Comparison of ENCODE assay signal across 27 mouse cellular contexts in genomic region chr6:71728306-71728705, GRCm38 (mm10). TPM values are rescaled to one million over a fixed set of nuclear protein-coding genes. Genes with fewer than 3 reads are reported as not detected.
DNase-seq lines count a peak whose midpoint lies in the region; ATAC-seq lines count a peak whose summit lies in the region.
"Had no signal": no experiment of that assay in that cellular context is flagged by ENCODE, and none has a peak within 500 bp of the region (broad histone marks: within the 10 kb centered on the region; RNA-seq: fewer than 3 reads in every experiment).

No protein-coding gene starts in this region.

- H3K27ac ChIP-seq in midbrain, embryonic 11.5 days (ENCODE audit: low read depth, low read length), result no peak overlapping the region
- H3K27ac ChIP-seq in midbrain, embryonic 10.5 days (replicated peaks), result no peak overlapping the region
- H3K27ac ChIP-seq in lung, embryonic 16.5 days (ENCODE audit: low read length), result no peak overlapping the region
- H3K27ac ChIP-seq: embryonic facial prominence, embryonic 13.5 days; heart, embryonic 13.5 days; hindbrain, embryonic 12.5 days; kidney, embryonic 15.5 days; layer of hippocampus, adult 2 months; liver, embryonic 13.5 days; lung, embryonic 15.5 days; stomach, embryonic 15.5 days had no signal

- WGBS in midbrain, embryonic 11.5 days, result 86% methylated on average over 3 of the region's 3 CpGs
- 93% methylated on average over 3 of the region's 3 CpGs for WGBS in midbrain, embryonic 10.5 days
- 48% methylated on average over 3 of the region's 3 CpGs for WGBS in lung, embryonic 16.5 days

- H3K4me1 ChIP-seq in midbrain, embryonic 11.5 days (ENCODE audit: control insufficient read depth, insufficient read depth, low read length), result no peaks in the 10 kb centered on the region
- H3K4me1 ChIP-seq in midbrain, embryonic 10.5 days, result peaks cover 9% of the 10 kb centered on the region
- peaks cover 2% of the 10 kb centered on the region; the same call in 1 of the 2 replicates for H3K4me1 ChIP-seq in lung, embryonic 16.5 days (replicated peaks; ENCODE audit: control insufficient read depth, insufficient read depth, low read length)
- H3K4me1 ChIP-seq: kidney, embryonic 15.5 days; liver, embryonic 13.5 days; lung, embryonic 15.5 days; stomach, embryonic 15.5 days had no signal

- no peaks in the 10 kb centered on the region for H3K9me3 ChIP-seq in midbrain, embryonic 11.5 days (ENCODE audit: control insufficient read depth, low read length)
- H3K9me3 ChIP-seq in midbrain, embryonic 10.5 days (replicated peaks), result no peaks in the 10 kb centered on the region
- no peaks in the 10 kb centered on the region for H3K9me3 ChIP-seq in lung, embryonic 16.5 days (ENCODE audit: control insufficient read depth, low read length)
- H3K9me3 ChIP-seq: embryonic facial prominence, embryonic 13.5 days; heart, embryonic 13.5 days; hindbrain, embryonic 12.5 days; kidney, embryonic 15.5 days; liver, embryonic 13.5 days; lung, embryonic 15.5 days; megakaryocyte, embryonic 14.5 days; stomach, embryonic 15.5 days had no signal

- intact Hi-C loops in heart, postnatal 25 days (cut with DNase I), result no loop called here
- intact Hi-C loops in left cerebral cortex, postnatal 25 days (cut with DNase I), result no loop called here

- no peaks in the 10 kb centered on the region for H3K27me3 ChIP-seq in midbrain, embryonic 11.5 days (ENCODE audit: control insufficient read depth, insufficient read depth, low read length)
- no peaks in the 10 kb centered on the region for H3K27me3 ChIP-seq in midbrain, embryonic 10.5 days (ENCODE audit: low read depth, poor library complexity, severe bottlenecking)
- no peaks in the 10 kb centered on the region for H3K27me3 ChIP-seq in lung, embryonic 16.5 days (ENCODE audit: control insufficient read depth, insufficient read depth, low read depth, low read length)
- H3K27me3 ChIP-seq: embryonic facial prominence, embryonic 13.5 days; heart, embryonic 13.5 days; hindbrain, embryonic 12.5 days; kidney, embryonic 15.5 days; liver, embryonic 13.5 days; lung, embryonic 15.5 days; stomach, embryonic 15.5 days had no signal

- DNase-seq in heart, adult 8-10 months (ENCODE audit: low spot score), result peak; percentile 11
- no peak for DNase-seq in heart, postnatal 25 days (ENCODE audit: low spot score)
- DNase-seq in midbrain, embryonic 11.5 days (ENCODE audit: low spot score, missing footprints), result peak; percentile 47
- DNase-seq in midbrain, embryonic 10.5 days (ENCODE audit: low spot score), result no peak
- peak; percentile 80 for DNase-seq in lung, postnatal 36 days
- no peak for DNase-seq in layer of hippocampus, adult 9-10 months (ENCODE audit: low spot score)
- DNase-seq in left cerebral cortex, postnatal 25 days (ENCODE audit: low spot score in 2 of 2), result no peak
- DNase-seq: adrenal gland, adult 8-10 months; B cell, adult 2 months; cerebellum, adult 8-10 months; gastrocnemius, postnatal 10 days; kidney, postnatal 25 days; left cerebral cortex, postnatal 4 days; liver, embryonic 13.5 days; midbrain, embryonic 14.5 days; right cerebral cortex, postnatal 25 days had no signal

- H3K36me3 ChIP-seq in midbrain, embryonic 11.5 days (ENCODE audit: control insufficient read depth, insufficient read depth, low read length), result no peaks in the 10 kb centered on the region
- H3K36me3 ChIP-seq in midbrain, embryonic 10.5 days, result no peaks in the 10 kb centered on the region
- no peaks in the 10 kb centered on the region for H3K36me3 ChIP-seq in lung, embryonic 16.5 days (ENCODE audit: control insufficient read depth, insufficient read depth, low read length)
- H3K36me3 ChIP-seq: embryonic facial prominence, embryonic 13.5 days; heart, embryonic 13.5 days; hindbrain, embryonic 12.5 days; kidney, embryonic 15.5 days; liver, embryonic 13.5 days; lung, embryonic 15.5 days; stomach, embryonic 15.5 days had no signal

- no peak overlapping the region for H3K4me2 ChIP-seq in midbrain, embryonic 11.5 days
- no peak overlapping the region for H3K4me2 ChIP-seq in lung, embryonic 16.5 days (ENCODE audit: low read depth, low read length)
- H3K4me2 ChIP-seq: embryonic facial prominence, embryonic 13.5 days; heart, embryonic 13.5 days; hindbrain, embryonic 12.5 days; kidney, embryonic 15.5 days; liver, embryonic 13.5 days; lung, embryonic 15.5 days; stomach, embryonic 15.5 days had no signal

- H3K4me3 ChIP-seq in midbrain, embryonic 11.5 days (ENCODE audit: low read depth, low read length), result no peak overlapping the region
- H3K4me3 ChIP-seq in midbrain, embryonic 10.5 days, result no peak overlapping the region
- H3K4me3 ChIP-seq in lung, embryonic 16.5 days (ENCODE audit: low read length), result no peak overlapping the region
- H3K4me3 ChIP-seq: embryonic facial prominence, embryonic 13.5 days; heart, embryonic 13.5 days; hindbrain, embryonic 12.5 days; kidney, embryonic 15.5 days; layer of hippocampus, adult 2 months; liver, embryonic 13.5 days; lung, embryonic 15.5 days; megakaryocyte, embryonic 14.5 days; stomach, embryonic 15.5 days had no signal

- ATAC-seq in midbrain, embryonic 11.5 days (ENCODE audit: low FRiP score), result no peak
- peak; percentile 47; the same call in 1 of the 2 replicates for ATAC-seq in lung, embryonic 16.5 days (ENCODE audit: low read depth)
- ATAC-seq: intestine, postnatal 0 days had no signal

- no peak overlapping the region for H3K9ac ChIP-seq in midbrain, embryonic 11.5 days (ENCODE audit: low read length)
- H3K9ac ChIP-seq in lung, embryonic 16.5 days (ENCODE audit: low read length), result no peak overlapping the region
- H3K9ac ChIP-seq: embryonic facial prominence, embryonic 13.5 days; heart, embryonic 13.5 days; hindbrain, embryonic 12.5 days; kidney, embryonic 15.5 days; liver, embryonic 13.5 days; lung, embryonic 15.5 days; stomach, embryonic 15.5 days had no signal

RNA-seq across cellular contexts. Expression of gene Reep1, which starts 20.9 kb away (rescaled TPM):
- total RNA-seq in heart, adult 8-10 months (2022), result 10 to 100 TPM; 16.2 to 20.0 (median 18.0) TPM
- 10 to 100 TPM; 15.0 to 16.6 TPM for total RNA-seq in heart, postnatal 25 days (2021)
- 72.1 TPM in 2 replicates for polyA plus RNA-seq in midbrain, embryonic 11.5 days (2014; fragmentation: Nextera tagmentation; extraction: Ambion mirVana)
- polyA plus RNA-seq in midbrain, embryonic 10.5 days (2016; fragmentation: Nextera tagmentation; extraction: Ambion mirVana), result 33.3 and 53.5 TPM in 2 replicates
- polyA plus RNA-seq in lung, embryonic 16.5 days (2015; fragmentation: Nextera tagmentation; extraction: Ambion mirVana), result 16.8 and 17.3 TPM in 2 replicates
- total RNA-seq in left cerebral cortex, postnatal 25 days (2021), result 10 to 100 TPM; 96.9 to 98.7 TPM
- total RNA-seq: monocyte, adult 5-6 weeks had no signal

Comparison
In these comparisons a context has a peak if more than half of its experiments do, and no peak if none do; other contexts are left out.
1. DNase-seq: peak in heart, adult 8-10 months (single experiment), midbrain, embryonic 11.5 days (single experiment) and lung, postnatal 36 days (single experiment); none in heart, postnatal 25 days (single experiment), midbrain, embryonic 10.5 days (single experiment), layer of hippocampus, adult 9-10 months (single experiment) and left cerebral cortex, postnatal 25 days (0 of 2).
2. RNA of gene Reep1, which starts 20.9 kb away (total RNA-seq): 96.9 to 98.7 TPM in left cerebral cortex, postnatal 25 days; 16.2 to 20.0 TPM in heart, adult 8-10 months and 15.0 to 16.6 TPM in heart, postnatal 25 days; every median in the first group is over 4 times any median in the second.